Mouse (Mus musculus) midbrain, embryonic 16.5 days (tissue): Measurements from ENCODE around the gene Ifit2. TPM values are rescaled to one million over a fixed set of nuclear protein-coding genes. Genes with fewer than 3 reads are reported as not detected.

Source experiments
- ATAC-seq: fragments of 200-750 bp; cut with Nextera tagmentation; 2 replicates; pipeline ENCODE4 v1.8.0; 2017; ENCODE audit warnings: moderate TSS enrichment
- H3K27ac ChIP-seq: fragments of 300-500 bp; sonication (generic); 2 replicates; pipeline ENCODE4 v1.5.1; 2014; ENCODE audit warnings: mild to moderate bottlenecking, low read length, mixed read lengths
- H3K27me3 ChIP-seq: fragments of 300-500 bp; sonication (generic); 2 replicates; pipeline ENCODE4 v1.6.1; 2014; ENCODE audit warnings: low read depth, low read length, mixed read lengths; ENCODE audit not compliant: control insufficient read depth, insufficient read depth
- H3K36me3 ChIP-seq: fragments of 300-500 bp; sonication (generic); 2 replicates; pipeline ENCODE4 v1.6.1; 2014; ENCODE audit warnings: mild to moderate bottlenecking, low read length, moderate library complexity, mixed read lengths; ENCODE audit not compliant: control insufficient read depth, insufficient read depth
- H3K4me1 ChIP-seq: fragments of 300-500 bp; sonication (generic); 2 replicates; pipeline ENCODE4 v1.6.1; 2014; ENCODE audit warnings: mild to moderate bottlenecking, low read length, mixed read lengths; ENCODE audit not compliant: control insufficient read depth, insufficient read depth
- H3K4me2 ChIP-seq: fragments of 300-500 bp; sonication (generic); 2 replicates; pipeline ENCODE4 v1.6.1; 2014; ENCODE audit warnings: mild to moderate bottlenecking, low read length, mixed read lengths
- H3K4me3 ChIP-seq: fragments of 300-500 bp; sonication (generic); 2 replicates; pipeline ENCODE4 v1.5.1; 2014; ENCODE audit warnings: low read depth, mild to moderate bottlenecking, low read length, moderate library complexity, mixed read lengths
- H3K9ac ChIP-seq: fragments of 300-500 bp; sonication (generic); 2 replicates; pipeline ENCODE4 v1.6.1; 2014; ENCODE audit warnings: low read depth, low read length, mixed read lengths
- H3K9me3 ChIP-seq: fragments of 300-500 bp; sonication (generic); replicated peaks from 2 replicates; pipeline ENCODE4 v1.6.1; 2014; ENCODE audit warnings: mild to moderate bottlenecking, low read length, mixed read lengths; ENCODE audit not compliant: control insufficient read depth, poor library complexity, severe bottlenecking
- WGBS: fragments of 180-500 bp; shearing (Covaris S2); extraction: QIAGEN DNeasy Blood & Tissue Kit; methylation state at CpG from one replicate; pipeline ENCODE4 v1.1.7; 2014; 5-methylcytosine and 5-hydroxymethylcytosine counted together
- polyA plus RNA-seq: library from polyadenylated mRNA; unstranded; fragments of >200 nt; fragmentation: Nextera tagmentation; extraction: Ambion mirVana; gene quantifications from 2 replicates; pipeline ENCODE4 v1.2.1, GENCODE M21; 2015

The Ifit2 gene
- polyA plus RNA-seq, 1 experiment from 2014 or later: 9.9 TPM

DNA sequence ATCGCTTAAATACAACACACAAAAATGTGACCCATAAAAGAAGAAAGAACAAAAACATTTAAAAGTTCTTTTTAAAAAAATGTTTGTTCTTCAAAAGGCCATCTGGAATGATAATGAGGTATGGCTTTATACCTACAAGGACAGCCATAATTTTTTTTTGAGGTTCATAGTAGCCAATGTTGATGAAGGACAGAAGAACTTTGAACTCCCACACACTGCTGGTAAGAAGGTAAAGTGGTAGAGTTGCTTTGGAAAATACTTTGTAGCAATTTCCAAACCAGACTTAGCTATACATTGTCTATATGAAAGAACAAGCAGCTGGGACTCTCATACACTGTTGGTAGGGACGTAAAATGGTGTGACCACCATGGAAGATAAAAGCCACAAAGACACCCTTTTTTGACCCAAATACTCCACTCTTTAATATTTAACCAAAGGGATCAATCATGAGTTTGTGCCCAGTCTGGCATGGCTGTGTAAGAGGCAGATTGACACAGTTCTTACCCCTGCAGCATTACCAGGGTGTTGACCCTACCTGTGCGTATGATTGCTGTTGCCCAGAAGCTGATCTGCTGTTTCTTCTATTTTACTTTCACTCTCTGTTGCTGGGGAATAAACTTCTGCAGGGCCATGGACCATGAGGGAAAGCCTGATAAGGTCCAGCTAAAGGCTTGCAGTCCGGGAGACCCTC lies 18.3 kb upstream of the Ifit2 start:
- no peak overlapping the region for H3K27ac ChIP-seq
- no peak for ATAC-seq
- no peaks in the 10 kb centered on the region for H3K4me1 ChIP-seq
- WGBS: 95% methylated on average over 4 of the region's 4 CpGs
- H3K4me2 ChIP-seq: no peak overlapping the region
- H3K36me3 ChIP-seq: no peaks in the 10 kb centered on the region
- no peaks in the 10 kb centered on the region for H3K27me3 ChIP-seq
- no peak overlapping the region for H3K9ac ChIP-seq
- H3K9me3 ChIP-seq: no peaks in the 10 kb centered on the region
- H3K4me3 ChIP-seq: no peak overlapping the region

DNA sequence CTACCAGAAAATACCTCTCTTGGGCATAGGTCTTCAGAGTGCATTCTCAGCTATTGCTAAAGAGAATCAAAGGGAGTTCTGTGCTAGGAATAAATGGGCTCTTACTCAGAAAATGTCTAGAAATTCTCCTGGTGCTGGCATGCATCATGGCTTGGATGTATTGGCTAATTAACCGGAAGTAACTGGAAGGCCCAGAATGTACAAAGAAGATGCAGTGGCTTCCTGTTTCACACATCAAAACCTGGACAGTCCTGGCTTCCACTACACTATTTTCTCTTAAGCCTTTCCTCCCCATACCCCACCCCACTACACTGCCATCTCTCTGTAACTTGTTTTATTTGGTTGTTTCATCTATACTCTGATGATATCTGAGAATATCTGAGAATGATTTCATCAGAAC lies 11.1 kb upstream of the Ifit2 start:
- 80% methylated on average over 1 of the region's 1 CpGs for WGBS
- no peak overlapping the region for H3K27ac ChIP-seq
- no peaks in the 10 kb centered on the region for H3K36me3 ChIP-seq
- H3K4me2 ChIP-seq: no peak overlapping the region
- no peaks in the 10 kb centered on the region for H3K4me1 ChIP-seq
- no peaks in the 10 kb centered on the region for H3K27me3 ChIP-seq
- no peak overlapping the region for H3K4me3 ChIP-seq
- no peaks in the 10 kb centered on the region for H3K9me3 ChIP-seq
- H3K9ac ChIP-seq: no peak overlapping the region
- ATAC-seq: no peak

DNA sequence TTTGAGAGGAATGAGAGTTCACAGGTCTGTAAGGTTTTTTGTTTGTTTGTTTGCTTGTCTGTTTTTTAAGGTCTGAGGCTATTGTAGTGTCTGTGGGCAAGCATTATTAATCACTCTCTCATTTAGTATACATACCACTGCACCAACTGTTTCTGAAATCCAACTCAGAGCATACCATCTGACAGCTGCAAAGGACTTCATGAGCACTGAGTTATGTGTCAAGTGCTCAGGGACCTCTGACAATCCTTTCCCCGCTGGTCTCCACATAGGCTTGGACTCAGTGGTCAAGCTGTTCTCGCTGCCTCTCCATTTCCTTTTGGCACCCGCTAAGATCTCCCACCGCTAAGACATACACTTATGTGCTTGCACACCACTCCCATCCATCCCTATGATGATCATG lies 4.3 kb upstream of the Ifit2 start:
- H3K9me3 ChIP-seq: no peaks in the 10 kb centered on the region
- no peak overlapping the region for H3K4me2 ChIP-seq
- H3K27ac ChIP-seq: no peak overlapping the region
- WGBS: 90% methylated on average over 4 of the region's 4 CpGs
- no peak for ATAC-seq
- H3K9ac ChIP-seq: no peak overlapping the region
- H3K4me1 ChIP-seq: peaks cover 4% of the 10 kb centered on the region; the same call in 1 of the 2 replicates
- no peak overlapping the region for H3K4me3 ChIP-seq
- no peaks in the 10 kb centered on the region for H3K36me3 ChIP-seq
- H3K27me3 ChIP-seq: no peaks in the 10 kb centered on the region

DNA sequence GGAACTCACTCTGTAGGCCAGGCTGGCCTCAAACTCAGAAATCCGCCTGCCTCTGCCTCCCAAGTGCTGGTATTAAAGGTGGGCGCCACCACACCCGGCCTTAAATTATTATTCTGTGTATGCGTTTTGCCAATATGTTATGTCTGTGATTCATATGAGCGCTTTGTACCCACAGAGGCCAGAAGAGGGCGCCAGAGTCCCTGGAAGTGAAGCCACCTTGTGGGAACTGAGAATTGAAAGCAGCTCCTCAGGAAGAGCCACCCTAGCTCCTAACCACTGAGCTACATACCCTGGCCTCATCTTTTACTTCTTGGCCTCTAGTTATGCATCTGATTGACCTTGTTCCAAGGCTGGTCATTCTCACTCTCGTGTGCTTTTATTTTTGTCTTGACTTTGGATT lies 2.5 kb upstream of the Ifit2 start:
- no peak overlapping the region for H3K27ac ChIP-seq
- 29% methylated on average over 7 of the region's 7 CpGs for WGBS
- no peak for ATAC-seq

DNA sequence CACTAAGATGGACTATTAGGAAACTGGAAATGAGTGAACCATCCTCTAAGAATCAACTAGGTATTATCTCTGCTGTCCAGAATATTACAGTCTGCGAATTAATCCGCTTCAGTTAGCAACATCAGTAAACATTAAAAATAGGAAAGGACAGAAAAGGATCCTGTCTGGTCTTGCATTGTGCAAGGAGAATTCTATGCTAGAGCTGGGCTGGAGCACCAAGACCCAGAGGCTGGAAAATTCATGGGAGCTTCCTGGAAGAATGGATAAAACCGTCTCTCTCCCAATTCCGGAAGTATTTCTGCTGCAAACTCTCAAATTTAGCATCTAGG lies 325 bp upstream of the Ifit2 start:
- Histone ChIP-seq H3K9ac (peak overlapping the region; percentile 57), H3K27me3 (no peaks in the 10 kb centered on the region)
- no peak for ATAC-seq

More for the DNA sequence above, 2.5 kb upstream of the Ifit2 start:
- no peaks in the 10 kb centered on the region for H3K9me3 ChIP-seq
- H3K27me3 ChIP-seq: no peaks in the 10 kb centered on the region
- H3K4me3 ChIP-seq: no peak overlapping the region
- no peak overlapping the region for H3K9ac ChIP-seq
- H3K4me2 ChIP-seq: no peak overlapping the region
- H3K4me1 ChIP-seq: peaks cover 11% of the 10 kb centered on the region
- no peaks in the 10 kb centered on the region for H3K36me3 ChIP-seq

DNA sequence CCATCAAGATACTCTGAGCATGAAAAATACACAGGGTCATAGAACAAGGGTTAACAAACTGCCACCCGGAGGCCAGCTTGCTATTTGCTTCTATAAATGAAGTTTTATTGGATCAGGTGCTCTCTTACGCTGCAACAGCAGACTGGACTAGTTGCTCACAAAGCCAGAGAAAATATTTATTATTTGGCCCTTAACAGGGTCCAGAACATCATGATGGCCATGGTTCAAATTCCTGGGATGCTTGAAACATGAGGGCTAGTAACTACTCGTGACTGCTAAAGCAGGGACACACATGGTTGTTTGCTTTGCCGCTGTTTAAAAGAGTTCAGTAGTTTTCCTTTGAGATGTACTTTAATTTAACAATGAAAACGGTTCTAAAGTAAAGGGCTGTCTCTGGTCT lies 1.5 kb downstream of the Ifit2 start:
- ATAC-seq: no peak
- Histone ChIP-seq H3K9me3 (no peaks in the 10 kb centered on the region), H3K4me1 (peaks cover 11% of the 10 kb centered on the region), H3K27me3 (no peaks in the 10 kb centered on the region), H3K9ac (no peak overlapping the region), H3K4me2 (no peak overlapping the region; the same call in 1 of the 2 replicates), H3K27ac (no peak overlapping the region), H3K4me3 (no peak overlapping the region), H3K36me3 (no peaks in the 10 kb centered on the region)
- 75% methylated on average over 5 of the region's 5 CpGs for WGBS

More for the DNA sequence above, 325 bp upstream of the Ifit2 start:
- Histone ChIP-seq H3K4me1 (peaks cover 11% of the 10 kb centered on the region), H3K27ac (peak overlapping the region; percentile 60), H3K4me3 (peak overlapping the region; percentile 48), H3K36me3 (no peaks in the 10 kb centered on the region), H3K4me2 (peak overlapping the region; percentile 55), H3K9me3 (no peaks in the 10 kb centered on the region)
- WGBS: 26% methylated on average over 4 of the region's 4 CpGs

DNA sequence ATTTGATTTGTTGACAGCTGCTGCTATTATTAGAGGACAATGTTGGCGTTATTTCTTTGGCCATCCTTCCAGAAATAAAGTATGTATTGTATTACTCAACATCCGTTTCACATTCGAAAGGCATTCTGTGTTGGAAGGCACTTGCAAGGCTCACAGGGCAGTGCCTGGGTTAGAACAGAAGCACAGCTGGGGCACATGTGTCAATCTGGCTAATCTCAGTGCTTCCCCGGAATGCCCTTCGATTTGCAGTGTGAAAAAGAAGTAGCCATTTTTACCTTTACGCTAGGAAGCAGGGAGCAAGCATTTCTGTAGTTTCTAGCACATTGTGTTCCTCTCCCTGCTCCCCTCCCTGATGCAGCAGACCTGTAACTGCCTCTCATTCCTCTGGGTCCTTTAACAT lies 2.5 kb downstream of the Ifit2 start:
- WGBS: 41% methylated on average over 6 of the region's 6 CpGs
- Histone ChIP-seq H3K27me3 (no peaks in the 10 kb centered on the region), H3K9ac (0 out of 2 replicates have a peak overlapping the region, but pooled peaks have one; percentile 30), H3K27ac (peak overlapping the region; percentile 28; the same call in 1 of the 2 replicates), H3K4me3 (no peak overlapping the region), H3K4me1 (peaks cover 11% of the 10 kb centered on the region), H3K9me3 (no peaks in the 10 kb centered on the region), H3K4me2 (peak overlapping the region; percentile 23), H3K36me3 (no peaks in the 10 kb centered on the region)
- ATAC-seq: no peak

DNA sequence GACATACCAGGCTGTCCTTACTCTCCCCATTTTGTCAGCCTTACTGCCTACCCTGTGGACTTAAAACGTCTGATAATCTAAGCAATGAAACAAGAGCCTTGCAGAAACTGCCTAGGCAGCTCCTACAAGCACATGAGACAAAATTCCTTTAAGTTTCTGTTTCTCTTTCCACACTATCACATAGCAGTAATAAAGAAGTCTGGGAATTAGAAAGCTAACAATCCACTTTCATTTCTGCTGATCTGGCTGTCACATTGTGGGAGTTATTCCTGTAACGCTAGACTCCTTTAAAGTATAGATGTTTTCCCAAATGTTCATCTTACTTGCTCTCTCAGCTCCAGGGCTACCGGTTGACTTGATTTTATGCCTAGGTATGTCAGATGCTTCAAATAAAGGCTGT lies 3.0 kb downstream of the Ifit2 start:
- WGBS: 74% methylated on average over 3 of the region's 3 CpGs

DNA sequence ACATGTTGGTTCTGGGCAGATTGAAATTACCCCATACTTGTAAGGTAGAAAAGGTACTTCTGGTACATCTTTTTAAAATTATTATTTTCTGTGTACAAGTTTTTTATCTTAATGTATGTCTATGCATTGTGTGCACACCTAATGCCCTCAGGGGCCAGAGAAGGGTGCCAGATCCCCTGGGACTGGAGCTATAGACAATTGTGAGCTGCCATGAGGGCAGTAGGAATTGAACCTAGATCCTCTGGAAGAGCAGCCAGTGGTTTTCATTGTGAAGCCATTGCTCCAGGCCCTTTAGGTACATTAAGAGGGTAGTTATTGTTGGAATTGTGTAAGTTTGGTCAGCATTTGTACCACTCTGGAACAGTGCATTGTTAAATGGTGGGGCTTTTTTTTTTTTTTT lies 3.6 kb downstream of the Ifit2 start:
- H3K9ac ChIP-seq: no peak overlapping the region
- no peak overlapping the region for H3K27ac ChIP-seq
- H3K36me3 ChIP-seq: no peaks in the 10 kb centered on the region
- ATAC-seq: no peak
- no peak overlapping the region for H3K4me3 ChIP-seq
- H3K4me2 ChIP-seq: no peak overlapping the region
- H3K27me3 ChIP-seq: no peaks in the 10 kb centered on the region
- H3K9me3 ChIP-seq: no peaks in the 10 kb centered on the region
- H3K4me1 ChIP-seq: peaks cover 11% of the 10 kb centered on the region

More for the DNA sequence above, 3.0 kb downstream of the Ifit2 start:
- H3K4me2 ChIP-seq: peak overlapping the region; percentile 23
- H3K4me1 ChIP-seq: peaks cover 11% of the 10 kb centered on the region
- H3K9me3 ChIP-seq: no peaks in the 10 kb centered on the region
- H3K36me3 ChIP-seq: no peaks in the 10 kb centered on the region
- H3K9ac ChIP-seq: 0 out of 2 replicates have a peak overlapping the region, but pooled peaks have one; percentile 30
- H3K27me3 ChIP-seq: no peaks in the 10 kb centered on the region
- no peak for ATAC-seq
- peak overlapping the region; percentile 28; the same call in 1 of the 2 replicates for H3K27ac ChIP-seq
- H3K4me3 ChIP-seq: no peak overlapping the region
